Mouse (Mus musculus): ENCODE results near the gene Msmb. TPM values are rescaled to one million over a fixed set of nuclear protein-coding genes. Genes with fewer than 3 reads are reported as not detected.
"Not testable (repeated sequence)": the region's sequence is repeated elsewhere in the genome, so short reads cannot be mapped to it uniquely, and the experiment has no call there.

The Msmb gene
- total RNA-seq (2022), result not detected

DNA sequence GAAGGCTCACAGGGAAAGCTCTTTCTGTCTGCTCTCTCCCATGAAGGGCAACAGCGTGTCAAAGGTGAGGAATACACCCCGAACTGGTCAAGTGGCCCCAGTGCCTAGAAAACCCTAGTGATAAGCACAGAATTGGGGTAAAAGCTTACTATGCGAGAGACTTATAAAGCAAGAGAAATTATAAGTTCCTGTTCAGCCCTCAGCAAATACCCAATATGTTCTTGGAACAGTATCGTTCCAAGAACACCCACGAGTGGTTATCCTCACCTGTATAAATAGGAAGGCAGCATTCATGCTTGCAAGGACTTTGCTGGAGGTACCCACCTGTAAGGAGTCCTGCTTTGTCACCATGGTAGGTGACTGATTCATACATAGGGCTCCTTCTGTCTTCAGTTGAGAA lies at the start of gene Msmb:
Gene Msmb (plus strand): TSS at position 301 of the 400 bp plus-strand sequence.
- no peak for DNase-seq (ENCODE audit: low spot score)

DNA sequence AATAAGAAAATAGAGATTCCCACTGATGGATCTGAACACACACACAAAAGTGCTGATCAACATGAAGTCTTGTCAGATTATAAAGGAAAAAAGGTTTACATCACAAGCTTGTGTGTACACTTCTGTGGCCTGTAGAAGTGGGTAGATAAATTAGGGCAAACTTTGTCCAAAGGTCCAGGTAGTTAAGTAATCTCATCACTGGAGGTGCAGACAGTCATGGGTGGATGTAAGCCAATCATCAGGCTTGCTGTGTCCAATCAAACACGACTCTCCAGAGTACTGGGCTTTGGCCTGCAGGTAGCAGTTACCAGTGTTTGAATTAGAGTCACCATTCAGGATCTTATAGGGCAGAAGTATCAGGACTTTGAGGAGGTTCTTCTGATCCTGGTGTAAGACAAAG lies 48.8 kb upstream of the Msmb start:
- no peak for DNase-seq (ENCODE audit: low spot score)

DNA sequence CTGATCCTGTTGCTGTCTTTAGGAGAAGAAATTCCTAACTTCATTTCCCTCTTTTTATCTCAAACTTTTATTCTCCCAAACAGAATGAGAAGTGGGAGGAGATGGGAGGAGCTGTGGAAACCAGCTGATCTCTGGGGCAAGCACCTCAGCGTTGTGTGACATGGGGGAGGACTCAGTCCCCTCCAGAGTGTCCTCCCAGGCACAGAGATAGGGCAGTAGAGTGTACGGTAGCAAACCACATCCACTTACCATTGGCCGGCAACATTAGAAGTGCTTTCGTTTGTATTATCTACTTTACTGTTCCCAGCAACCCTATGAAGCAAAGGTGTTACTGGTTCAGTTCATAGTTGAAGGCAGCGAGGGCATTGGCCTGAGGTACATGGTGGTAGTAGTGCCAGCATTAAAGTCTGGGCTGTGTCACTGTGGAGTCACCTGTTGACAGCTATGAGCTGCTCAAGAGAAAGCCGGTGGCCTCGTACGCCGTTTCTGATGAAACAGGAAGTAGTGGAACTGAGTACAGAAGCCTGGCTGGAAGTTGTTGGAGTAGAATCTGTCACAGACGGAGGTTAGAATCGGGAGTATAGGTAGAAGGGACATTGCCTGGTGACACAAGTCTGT lies 48.2 kb upstream of the Msmb start:
- no peak for DNase-seq (ENCODE audit: low spot score)

DNA sequence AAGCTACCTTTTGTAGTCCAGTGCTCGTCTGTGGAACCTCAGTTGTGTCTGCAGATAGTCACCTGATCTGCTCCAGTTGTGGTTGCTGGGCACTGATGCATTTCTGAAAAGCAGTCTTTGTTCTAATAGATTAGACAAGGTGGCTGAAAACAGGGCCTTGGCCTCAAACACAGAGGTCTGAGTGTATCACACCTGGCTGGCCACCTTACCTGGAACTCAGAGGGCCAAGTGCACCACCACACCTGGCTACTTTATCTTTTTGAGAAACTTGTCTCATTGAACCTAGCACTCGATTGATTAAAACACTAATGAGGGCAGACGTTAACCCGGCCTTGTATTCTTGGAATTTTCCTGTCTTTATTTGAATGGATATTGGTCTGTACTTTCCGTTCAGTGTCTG lies 46.2 kb upstream of the Msmb start:
- no peak for DNase-seq (ENCODE audit: low spot score)

DNA sequence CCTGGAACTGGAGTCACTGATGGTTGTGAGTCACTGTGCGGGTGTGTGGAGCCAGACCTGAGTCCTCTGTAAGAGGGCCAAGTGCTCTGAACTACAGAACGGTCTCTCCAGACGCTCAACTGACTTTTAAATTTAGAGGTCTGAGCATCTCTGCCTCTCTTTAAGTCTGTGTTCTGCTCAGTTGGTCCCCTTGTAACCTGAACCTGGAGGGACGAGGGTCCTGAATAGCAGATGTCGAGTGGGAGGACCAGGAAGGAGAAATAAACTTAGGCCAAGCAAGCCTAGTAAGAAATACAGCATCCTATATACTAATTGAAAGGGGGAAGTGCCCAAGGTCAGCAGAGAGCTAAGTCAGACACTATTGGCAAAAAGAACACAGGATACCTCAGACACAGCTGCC lies 45.1 kb upstream of the Msmb start:
- no peak for DNase-seq (ENCODE audit: low spot score)

DNA sequence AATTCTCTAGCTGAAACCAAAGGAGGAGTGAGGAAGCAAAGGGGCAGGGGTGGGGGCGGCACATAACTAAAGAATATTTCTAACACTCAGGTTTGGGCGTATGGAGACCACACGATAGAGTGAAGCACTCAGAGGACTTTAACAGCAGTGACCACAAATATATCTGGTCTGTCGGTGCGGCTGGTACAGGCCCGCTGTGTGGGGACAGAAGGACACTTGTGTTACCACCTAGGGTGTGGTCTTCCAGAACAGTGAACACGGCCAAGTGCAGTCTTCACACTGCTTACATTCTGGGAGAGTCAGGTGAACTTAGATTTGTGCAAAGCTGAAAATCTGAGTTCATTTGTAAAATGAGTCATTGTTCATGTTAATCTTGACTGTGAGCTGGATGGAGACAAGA lies 44.1 kb upstream of the Msmb start:
- no peak for DNase-seq (ENCODE audit: low spot score)

DNA sequence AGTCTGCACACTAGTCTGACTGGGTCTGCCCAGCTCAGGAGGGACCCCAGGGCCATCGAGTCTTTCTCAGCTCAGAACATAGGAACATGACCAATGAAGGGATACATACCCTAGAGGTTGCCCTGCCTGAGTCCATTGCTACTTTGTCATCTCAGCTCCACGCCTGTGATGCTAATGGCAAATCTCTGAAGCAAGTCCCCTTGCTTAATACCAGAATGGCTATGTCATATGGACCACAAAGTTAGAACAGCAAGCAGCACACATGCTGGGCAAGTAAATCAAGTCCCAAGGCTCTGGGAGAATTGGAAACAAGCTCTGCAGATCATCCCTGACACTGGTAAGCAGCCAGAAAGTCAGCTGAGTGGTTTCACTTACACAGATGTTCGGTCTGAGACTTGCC lies 42.9 kb upstream of the Msmb start:
- DNase-seq (ENCODE audit: low spot score), result no peak

DNA sequence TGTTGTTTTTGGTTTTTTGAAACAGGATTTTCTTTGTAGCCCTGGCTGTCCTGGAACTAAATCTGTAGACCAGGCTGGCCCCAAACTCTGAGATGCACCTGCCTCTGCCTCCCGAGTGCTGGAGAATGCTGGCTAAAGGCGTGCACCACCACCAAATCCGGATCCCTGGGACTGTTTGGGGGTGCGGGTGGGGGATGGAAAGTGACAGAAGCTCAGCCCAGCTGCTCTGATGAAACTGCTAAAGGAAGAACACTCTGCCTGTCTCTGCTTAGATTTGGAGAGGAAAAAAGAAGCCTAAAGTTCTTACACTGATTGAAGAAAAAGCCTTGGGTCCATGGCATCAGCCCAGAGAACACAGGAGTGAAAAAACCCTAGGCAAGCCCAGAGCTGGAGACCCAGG lies 38.3 kb upstream of the Msmb start:
- DNase-seq (ENCODE audit: low spot score), result no peak

DNA sequence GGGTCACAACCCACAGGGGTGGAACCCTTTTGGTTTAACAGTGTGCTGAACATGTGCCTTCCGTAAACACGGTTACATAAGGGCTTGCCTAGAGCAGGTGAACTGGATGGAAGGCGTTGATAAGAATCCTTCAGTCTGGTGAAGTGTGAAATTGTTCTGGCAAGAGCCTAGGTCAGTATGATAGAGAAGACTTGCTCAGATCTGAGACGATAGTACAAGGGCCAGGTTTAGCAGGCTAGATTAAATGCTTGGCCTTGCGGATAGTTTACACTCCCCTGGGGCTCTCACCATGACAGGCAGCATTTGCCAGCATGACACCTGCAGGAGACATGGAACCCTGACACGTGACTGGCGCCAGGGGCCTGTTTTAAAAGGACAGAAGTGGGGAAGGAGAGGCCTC lies 36.2 kb upstream of the Msmb start:
- no peak for DNase-seq (ENCODE audit: low spot score)

DNA sequence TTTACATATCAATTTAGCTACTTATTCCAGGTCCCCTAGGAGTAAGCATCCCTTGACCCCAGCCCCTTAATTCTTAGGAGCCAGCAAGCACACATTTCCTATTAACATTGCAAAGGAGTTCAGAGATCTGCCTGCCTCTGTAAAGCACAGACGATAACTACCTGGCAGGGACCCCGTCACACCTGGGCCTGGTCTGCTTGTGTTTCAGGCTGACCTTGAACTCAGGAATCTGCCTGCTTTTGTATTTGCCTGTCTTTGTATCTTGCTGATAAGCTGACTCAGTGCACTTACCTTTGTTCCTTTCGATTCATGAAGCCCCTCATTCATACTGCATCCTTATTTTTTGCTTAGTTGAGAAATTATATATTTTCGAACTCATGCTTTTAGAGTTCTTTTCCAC lies 34.9 kb upstream of the Msmb start:
- no peak for DNase-seq (ENCODE audit: low spot score)

DNA sequence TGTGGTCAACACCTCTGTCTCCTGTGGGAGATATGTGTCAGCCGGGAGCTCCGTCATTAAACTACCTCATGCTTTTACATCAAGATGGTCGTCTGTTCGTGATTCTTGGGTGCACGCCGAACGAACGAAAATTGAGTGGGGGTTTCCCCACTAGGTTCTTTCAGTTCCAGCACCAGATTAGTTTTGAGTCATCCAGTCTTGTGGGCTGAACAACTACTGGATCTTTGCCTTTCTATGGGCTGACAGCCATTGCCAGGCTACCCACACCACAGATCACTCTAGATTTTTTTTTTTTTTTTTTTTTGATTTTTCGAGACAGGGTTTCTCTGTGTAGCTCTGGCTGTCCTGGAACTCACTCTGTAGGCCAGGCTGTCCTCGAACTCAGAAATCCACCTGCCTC lies 29.7 kb upstream of the Msmb start:
- DNase-seq (ENCODE audit: low spot score), result not testable (repeated sequence)

DNA sequence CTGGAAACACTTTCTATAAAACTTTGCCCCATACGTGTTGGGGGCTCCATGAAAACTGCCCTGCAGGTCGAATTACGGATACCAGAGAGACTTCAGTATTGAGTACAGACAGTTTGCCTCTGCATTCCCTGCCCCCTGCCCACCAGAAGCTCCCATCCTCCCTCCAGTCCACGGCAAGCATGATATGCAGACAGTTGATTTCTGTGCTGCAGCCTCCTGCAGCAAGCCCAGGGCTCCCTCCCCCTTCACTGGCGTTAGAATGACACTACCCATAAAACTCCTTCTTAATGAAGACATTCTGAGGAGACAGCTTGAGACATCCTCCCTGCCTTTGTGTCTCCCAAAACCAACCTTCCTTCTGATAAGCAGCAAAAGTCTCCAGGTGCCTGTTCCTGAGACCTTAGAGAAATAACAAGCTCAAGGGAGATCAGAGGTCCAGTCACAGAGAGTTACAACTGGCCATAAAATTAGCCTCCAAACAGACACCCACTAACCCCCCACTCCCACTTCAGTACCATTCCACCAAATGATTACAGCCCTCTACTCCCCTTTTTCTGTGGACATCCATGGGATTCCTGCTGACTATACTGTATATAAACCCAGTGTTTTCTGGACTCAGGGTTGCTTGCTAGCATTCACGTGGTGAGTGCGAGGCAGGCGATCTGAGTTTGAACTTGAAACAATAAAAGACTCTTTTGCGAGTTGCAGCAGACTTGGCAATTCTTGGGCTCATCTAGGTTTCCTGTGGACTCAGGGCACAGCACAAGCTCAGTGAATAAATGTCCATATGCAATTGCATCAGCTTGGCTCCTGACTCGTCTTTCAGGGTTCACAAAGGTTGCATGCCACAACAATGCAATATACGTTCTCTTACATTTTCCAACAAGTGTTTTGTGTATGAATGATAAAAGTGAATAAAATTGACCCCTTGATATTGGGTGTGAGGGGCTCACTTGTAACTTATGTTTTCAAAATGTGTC lies 20.6 kb upstream of the Msmb start:
- no peak for DNase-seq (ENCODE audit: low spot score)

DNA sequence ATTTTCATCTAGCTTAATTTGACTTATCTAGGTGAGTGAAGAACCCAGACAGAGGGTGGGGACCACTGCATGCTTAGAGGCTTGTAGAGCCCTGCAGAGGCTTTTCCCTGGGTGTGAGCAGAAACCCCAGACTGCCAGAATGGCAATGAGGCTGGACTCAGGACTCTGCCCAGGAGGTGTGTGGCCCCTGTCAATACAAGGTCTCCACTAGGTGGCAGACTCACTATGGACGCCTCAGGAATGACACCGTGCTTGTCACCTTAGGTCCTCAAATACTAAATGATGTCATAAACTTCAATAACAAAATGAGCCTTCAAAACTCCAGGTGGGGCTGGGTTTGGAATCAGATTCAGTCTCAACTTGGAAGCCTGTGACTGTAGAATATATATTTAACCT lies 19.9 kb upstream of the Msmb start:
- DNase-seq (ENCODE audit: low spot score), result peak; percentile 30

DNA sequence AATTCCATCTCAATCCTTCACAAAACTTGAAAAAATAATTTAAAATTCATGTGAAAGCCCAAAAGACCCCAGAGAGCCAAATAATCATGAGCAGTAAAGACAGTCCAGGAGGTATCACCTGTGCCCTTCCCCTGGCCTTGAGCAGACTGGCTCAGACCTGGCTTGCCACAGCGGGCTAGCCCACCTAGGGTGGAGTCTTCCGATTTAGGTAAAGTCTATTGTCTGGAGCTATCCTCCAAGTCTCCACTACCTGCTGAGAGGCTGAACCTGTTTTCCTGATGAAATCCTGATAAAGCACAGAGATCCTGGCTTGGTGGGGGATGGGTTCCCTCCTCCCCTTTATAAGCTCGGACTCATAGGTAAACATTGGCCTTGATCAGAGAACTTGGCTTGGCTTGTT lies 17.6 kb upstream of the Msmb start:
- no peak for DNase-seq (ENCODE audit: low spot score)

DNA sequence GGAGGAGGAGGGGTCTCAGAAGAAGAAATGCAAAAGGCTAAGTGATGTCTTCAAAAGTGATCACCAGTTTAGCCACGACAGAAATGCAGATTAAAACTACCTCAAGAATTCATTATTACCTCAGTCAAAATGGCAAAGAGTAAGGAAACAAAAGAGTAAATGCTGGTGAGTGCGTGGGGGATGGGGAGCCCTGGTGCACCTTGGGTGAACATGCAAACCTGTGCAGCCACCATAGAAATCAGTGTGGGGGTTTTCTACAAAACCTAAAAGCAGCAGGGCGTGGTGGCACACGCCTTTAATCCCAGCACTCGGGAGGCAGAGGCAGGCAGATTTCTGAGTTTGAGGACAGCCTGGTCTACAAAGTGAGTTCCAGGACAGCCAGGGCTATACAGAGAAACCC lies 16.6 kb upstream of the Msmb start:
- not testable (repeated sequence) for DNase-seq (ENCODE audit: low spot score)

DNA sequence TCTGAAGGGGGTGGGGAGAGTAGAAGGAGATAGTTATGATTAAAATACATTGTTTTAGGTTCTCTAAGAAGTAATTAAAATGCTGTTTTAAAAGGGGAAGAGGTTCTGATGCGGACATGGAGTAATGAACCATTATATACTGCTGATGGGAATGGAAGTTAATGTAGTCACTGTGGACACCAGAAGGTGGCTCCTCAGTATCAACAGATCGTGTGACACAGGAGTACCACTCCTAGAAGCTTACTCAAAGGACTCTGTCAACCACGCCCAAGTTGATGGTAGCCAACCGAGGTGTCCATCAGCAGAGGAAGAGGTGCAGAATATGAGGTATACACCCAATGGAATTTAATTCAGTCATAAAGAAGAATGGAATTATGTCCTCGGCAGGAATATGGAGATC lies 13.4 kb upstream of the Msmb start:
- DNase-seq (ENCODE audit: low spot score), result no peak

DNA sequence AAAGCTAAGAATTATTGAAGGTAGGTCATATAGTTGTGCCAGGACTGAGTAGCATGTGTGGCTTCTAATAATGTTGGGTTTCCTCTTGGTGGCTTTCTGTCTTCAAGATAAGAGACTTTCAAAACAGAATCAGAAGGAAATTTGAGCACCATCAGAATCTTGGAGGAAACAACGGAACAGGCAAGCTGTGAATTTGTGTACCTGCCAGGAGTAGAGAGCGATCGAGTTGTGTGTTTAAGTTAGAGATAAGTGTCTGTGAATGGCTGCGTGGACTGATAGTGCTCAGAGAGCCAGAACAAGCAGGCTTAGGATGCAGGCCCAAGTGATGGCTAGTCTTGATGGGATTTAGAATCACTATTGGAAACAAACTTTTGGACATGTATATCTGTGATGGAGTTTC lies 10.0 kb upstream of the Msmb start:
- no peak for DNase-seq (ENCODE audit: low spot score)

DNA sequence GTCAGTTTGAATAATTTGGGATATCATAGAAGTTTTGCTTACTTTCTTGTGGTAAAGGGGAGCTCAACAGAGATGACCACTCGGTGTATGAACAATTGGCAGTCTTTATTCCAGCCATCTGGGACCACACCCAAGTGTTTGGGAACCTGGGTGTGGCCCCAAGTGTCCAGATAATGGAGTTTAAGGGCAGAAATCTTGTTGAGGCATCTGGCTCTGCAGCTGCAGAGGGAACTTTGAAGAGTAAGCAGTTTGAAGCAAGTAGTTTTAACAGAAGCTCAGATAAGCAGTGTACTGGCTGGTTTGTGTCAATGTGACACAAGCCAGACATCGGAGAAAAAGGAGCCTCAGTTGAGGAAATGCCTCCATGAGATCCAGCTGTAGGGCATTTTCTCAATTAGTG lies 7.5 kb upstream of the Msmb start:
- peak; percentile 13 for DNase-seq (ENCODE audit: low spot score)

DNA sequence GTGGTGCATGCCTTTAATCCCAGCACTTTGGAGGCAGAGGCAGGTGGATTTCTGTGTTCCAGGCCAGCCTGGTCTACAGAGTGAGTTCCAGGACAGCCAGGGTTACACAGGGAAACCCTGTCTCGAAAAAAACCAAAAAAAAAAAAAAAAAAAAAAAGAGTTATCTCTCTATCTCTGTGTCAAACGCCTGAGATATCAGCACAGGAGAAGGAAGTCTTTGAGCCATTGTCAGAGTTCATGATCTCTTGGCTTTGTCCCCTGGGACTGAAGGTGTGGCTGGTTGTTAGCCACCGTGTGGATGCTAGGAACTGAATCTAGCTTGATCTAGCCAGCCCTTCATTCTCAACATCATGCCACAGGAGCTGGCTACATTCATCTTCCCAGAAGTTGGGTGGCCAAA lies 5.4 kb upstream of the Msmb start:
- DNase-seq (ENCODE audit: low spot score), result not testable (repeated sequence)

DNA sequence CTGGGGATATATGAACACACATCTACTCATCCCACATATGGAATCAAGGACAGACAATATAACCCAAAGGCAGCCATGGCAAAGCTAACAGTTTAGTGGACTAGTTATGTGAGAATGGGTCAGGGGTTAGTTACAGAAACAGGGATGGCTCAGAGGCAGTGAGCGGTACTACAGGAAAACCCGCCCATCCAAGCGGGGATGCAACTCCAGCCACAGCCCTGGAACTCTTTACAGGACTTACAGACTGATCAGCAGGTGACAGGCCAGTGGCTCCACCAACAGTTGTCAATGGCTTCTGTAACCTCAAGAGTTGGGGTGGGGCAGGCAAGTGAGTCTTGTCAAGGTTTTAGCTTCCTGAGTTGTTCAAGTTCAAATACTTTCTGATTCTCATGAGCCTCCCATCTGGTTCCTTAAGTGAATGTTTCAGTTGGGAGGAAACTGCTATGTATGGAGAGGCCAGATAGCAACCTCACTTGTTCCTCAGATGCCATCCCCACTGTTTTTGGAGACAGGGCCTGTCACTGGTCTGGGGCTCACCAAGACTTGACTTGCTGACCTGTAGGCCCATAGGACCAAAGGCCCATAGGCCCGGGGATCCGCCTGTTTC lies 1.4 kb upstream of the Msmb start:
- no peak for DNase-seq (ENCODE audit: low spot score)

DNA sequence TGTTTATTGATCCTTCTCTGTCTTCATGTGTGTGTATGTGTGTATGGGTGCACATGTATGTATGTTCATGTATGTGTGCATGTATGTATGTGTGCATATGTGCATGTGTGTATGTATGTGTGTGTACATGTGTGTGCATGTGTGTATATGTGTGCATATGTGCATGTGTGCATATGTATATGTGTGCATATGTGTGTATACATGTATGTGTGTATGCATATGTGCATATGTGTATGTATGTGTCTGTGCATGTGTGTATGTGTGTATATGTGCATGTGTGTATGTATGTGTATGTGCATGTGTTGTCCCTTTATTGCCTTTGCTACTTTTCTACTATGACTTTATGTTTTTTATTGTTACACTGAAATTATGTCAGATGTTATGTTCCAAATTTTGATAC lies 2.9 kb downstream of the Msmb start:
- no peak for DNase-seq (ENCODE audit: low spot score)

DNA sequence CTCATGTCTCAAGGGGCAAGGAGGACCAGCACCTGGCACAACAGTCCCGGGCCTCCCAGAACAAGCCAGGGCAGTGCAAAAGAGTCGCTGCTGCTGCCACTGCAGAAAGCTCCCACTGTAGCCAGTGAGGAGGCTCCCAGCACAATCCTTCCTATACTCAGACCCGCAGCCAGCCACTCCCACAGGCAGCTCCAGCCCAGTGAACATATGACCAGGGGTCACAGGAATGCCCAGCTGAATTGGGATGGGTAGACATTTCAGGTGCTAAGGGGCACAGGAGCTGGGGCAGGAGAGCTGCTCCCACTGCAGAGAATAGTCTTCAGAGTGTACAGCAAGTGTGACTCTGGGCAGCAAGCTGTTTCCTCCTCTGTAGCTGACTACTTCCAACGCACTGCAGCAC lies 3.6 kb downstream of the Msmb start:
- no peak for DNase-seq (ENCODE audit: low spot score)
